Mouse (Mus musculus) neural tube, embryonic 13.5 days (tissue): ENCODE measurements at regions not wholly inside any gene's neighbourhood (a gene's known extent, or its start where the extent isn't known, plus 50 kb on each side); places are given as distances from the start of the nearest gene placed in this dataset.

Experiments used
- ATAC-seq: fragments of 200-750 bp; cut with Nextera tagmentation; 2 replicates; pipeline ENCODE4 v1.8.0; 2017; ENCODE audit warnings: low read depth, mild to moderate bottlenecking, moderate TSS enrichment, moderate library complexity
- H3K27ac ChIP-seq: fragments of 300-500 bp; sonication (generic); replicated peaks from 2 replicates; pipeline ENCODE4 v1.5.1; 2015; ENCODE audit warnings: moderate library complexity, mild to moderate bottlenecking, inconsistent platforms
- H3K27me3 ChIP-seq: fragments of 300-500 bp; sonication (generic); 2 replicates; pipeline ENCODE4 v1.6.1; 2015; ENCODE audit warnings: mild to moderate bottlenecking, inconsistent platforms
- H3K36me3 ChIP-seq: fragments of 300-500 bp; sonication (generic); 2 replicates; pipeline ENCODE4 v1.6.1; 2015; ENCODE audit warnings: mild to moderate bottlenecking, inconsistent platforms
- H3K4me1 ChIP-seq: fragments of 300-500 bp; sonication (generic); replicated peaks from 2 replicates; pipeline ENCODE4 v1.6.1; 2015; ENCODE audit warnings: inconsistent platforms
- H3K4me2 ChIP-seq: fragments of 300-500 bp; sonication (generic); 2 replicates; pipeline ENCODE4 v1.6.1; 2015; ENCODE audit warnings: inconsistent platforms, mild to moderate bottlenecking, moderate library complexity
- H3K4me3 ChIP-seq: fragments of 300-500 bp; sonication (generic); 2 replicates; pipeline ENCODE4 v1.5.1; 2015; ENCODE audit warnings: mild to moderate bottlenecking, inconsistent platforms
- H3K9ac ChIP-seq: fragments of 300-500 bp; sonication (generic); 2 replicates; pipeline ENCODE4 v1.6.1; 2015; ENCODE audit warnings: moderate library complexity, mild to moderate bottlenecking, inconsistent platforms
- H3K9me3 ChIP-seq: fragments of 300-500 bp; sonication (generic); 2 replicates; pipeline ENCODE4 v1.6.1; 2016; ENCODE audit warnings: inconsistent platforms
- WGBS: fragments of 180-500 bp; shearing (Covaris S2); methylation state at CpG from one replicate; pipeline ENCODE4 v1.1.7; 2015; 5-methylcytosine and 5-hydroxymethylcytosine counted together

- Histone ChIP-seq H3K9me3 (no peaks in the 10 kb centered on the region), H3K4me2 (no peak overlapping the region), H3K27ac (no peak overlapping the region), H3K9ac (no peak overlapping the region), H3K36me3 (no peaks in the 10 kb centered on the region), H3K4me3 (no peak overlapping the region), H3K27me3 (no peaks in the 10 kb centered on the region), H3K4me1 (peaks cover 19% of the 10 kb centered on the region)
- ATAC-seq: no peak
- 89% methylated on average over 9 of the region's 9 CpGs for WGBS
These were observed 905.7 kb upstream of the Car8 start for GRCm38 (mm10) chr4:9144226-9145215.

GRCm38 (mm10) chr4:9143087-9143486 is 904.2 kb upstream of the Car8 start:
- no peak for ATAC-seq
- H3K27ac ChIP-seq: no peak overlapping the region
- 83% methylated on average over 3 of the region's 3 CpGs for WGBS
- H3K36me3 ChIP-seq: no peaks in the 10 kb centered on the region
- no peaks in the 10 kb centered on the region for H3K27me3 ChIP-seq
- H3K4me3 ChIP-seq: no peak overlapping the region
- no peak overlapping the region for H3K9ac ChIP-seq
- no peaks in the 10 kb centered on the region for H3K9me3 ChIP-seq
- H3K4me2 ChIP-seq: no peak overlapping the region
- peaks cover 15% of the 10 kb centered on the region for H3K4me1 ChIP-seq

- no peak overlapping the region for H3K4me2 ChIP-seq
- no peak overlapping the region for H3K27ac ChIP-seq
- WGBS: 86% methylated on average over 16 of the region's 16 CpGs
- H3K4me3 ChIP-seq: no peak overlapping the region
- peaks cover 8% of the 10 kb centered on the region; the same call in 1 of the 2 replicates for H3K4me1 ChIP-seq
- no peaks in the 10 kb centered on the region for H3K27me3 ChIP-seq
- H3K9me3 ChIP-seq: no peaks in the 10 kb centered on the region
- H3K9ac ChIP-seq: no peak overlapping the region
- H3K36me3 ChIP-seq: no peaks in the 10 kb centered on the region
- no peak for ATAC-seq
These were observed 903.3 kb upstream of the Car8 start for GRCm38 (mm10) chr4:9141946-9142683.

GRCm38 (mm10) chr4:9140691-9141090 is 901.9 kb upstream of the Car8 start:
- Histone ChIP-seq H3K4me3 (no peak overlapping the region), H3K36me3 (no peaks in the 10 kb centered on the region), H3K4me1 (peaks cover 20% of the 10 kb centered on the region), H3K4me2 (no peak overlapping the region), H3K27ac (no peak overlapping the region), H3K9ac (no peak overlapping the region), H3K27me3 (no peaks in the 10 kb centered on the region), H3K9me3 (no peaks in the 10 kb centered on the region)
- ATAC-seq: no peak
- 91% methylated on average over 3 of the region's 3 CpGs for WGBS

- H3K9ac ChIP-seq: peak overlapping the region; percentile 61
- ATAC-seq: peak; percentile 29; the same call in 1 of the 2 replicates
- peaks cover 21% of the 10 kb centered on the region for H3K4me1 ChIP-seq
- H3K27ac ChIP-seq: peak overlapping the region; percentile 87
- no peaks in the 10 kb centered on the region for H3K36me3 ChIP-seq
- H3K4me2 ChIP-seq: peak overlapping the region; percentile 49
- no peaks in the 10 kb centered on the region for H3K9me3 ChIP-seq
- no peak overlapping the region for H3K4me3 ChIP-seq
- no peaks in the 10 kb centered on the region for H3K27me3 ChIP-seq
- 42% methylated on average over 13 of the region's 13 CpGs for WGBS
These were observed 897.8 kb upstream of the Car8 start for GRCm38 (mm10) chr4:9136657-9137056.

GRCm38 (mm10) chr4:9136188-9136569 is 897.3 kb upstream of the Car8 start:
- Histone ChIP-seq H3K9me3 (no peaks in the 10 kb centered on the region), H3K9ac (peak overlapping the region; percentile 61), H3K4me2 (peak overlapping the region; percentile 49), H3K36me3 (no peaks in the 10 kb centered on the region), H3K4me1 (peaks cover 21% of the 10 kb centered on the region), H3K4me3 (peak overlapping the region; percentile 20), H3K27me3 (no peaks in the 10 kb centered on the region), H3K27ac (peak overlapping the region; percentile 87)
- 13% methylated on average over 10 of the region's 10 CpGs for WGBS
- ATAC-seq: peak; percentile 92

- Histone ChIP-seq H3K9ac (peak overlapping the region; percentile 61), H3K36me3 (no peaks in the 10 kb centered on the region), H3K9me3 (no peaks in the 10 kb centered on the region), H3K4me3 (peak overlapping the region; percentile 20), H3K27me3 (no peaks in the 10 kb centered on the region), H3K27ac (peak overlapping the region; percentile 87), H3K4me1 (peaks cover 21% of the 10 kb centered on the region), H3K4me2 (peak overlapping the region; percentile 49)
- peak; percentile 94 for ATAC-seq
- 10% methylated on average over 21 of the region's 21 CpGs for WGBS
These were observed 896.8 kb upstream of the Car8 start for GRCm38 (mm10) chr4:9135481-9136187.

- Histone ChIP-seq H3K4me1 (peaks cover 21% of the 10 kb centered on the region), H3K4me3 (no peak overlapping the region), H3K9me3 (no peaks in the 10 kb centered on the region), H3K27me3 (no peaks in the 10 kb centered on the region), H3K27ac (no peak overlapping the region), H3K36me3 (no peaks in the 10 kb centered on the region), H3K9ac (no peak overlapping the region), H3K4me2 (no peak overlapping the region)
- WGBS: 85% methylated on average over 2 of the region's 2 CpGs
- no peak for ATAC-seq
These were observed 894.9 kb upstream of the Car8 start for GRCm38 (mm10) chr4:9133695-9134094.

GRCm38 (mm10) chr4:9132982-9133625 is 894.3 kb upstream of the Car8 start:
- Histone ChIP-seq H3K4me1 (peaks cover 21% of the 10 kb centered on the region), H3K4me3 (no peak overlapping the region), H3K9ac (no peak overlapping the region), H3K9me3 (no peaks in the 10 kb centered on the region), H3K27ac (0 out of 2 replicates have a peak overlapping the region, but pooled peaks have one; percentile 4), H3K4me2 (no peak overlapping the region), H3K27me3 (no peaks in the 10 kb centered on the region), H3K36me3 (no peaks in the 10 kb centered on the region)
- ATAC-seq: no peak
- 64% methylated on average over 12 of the region's 12 CpGs for WGBS

GRCm38 (mm10) chr4:9132356-9132755 is 893.5 kb upstream of the Car8 start:
- no peak for ATAC-seq
- WGBS: 88% methylated on average over 6 of the region's 6 CpGs
- Histone ChIP-seq H3K9ac (no peak overlapping the region), H3K4me2 (no peak overlapping the region), H3K4me1 (peaks cover 21% of the 10 kb centered on the region), H3K4me3 (no peak overlapping the region), H3K9me3 (no peaks in the 10 kb centered on the region), H3K36me3 (no peaks in the 10 kb centered on the region), H3K27ac (no peak overlapping the region), H3K27me3 (no peaks in the 10 kb centered on the region)

- H3K36me3 ChIP-seq: no peaks in the 10 kb centered on the region
- H3K9me3 ChIP-seq: no peaks in the 10 kb centered on the region
- H3K9ac ChIP-seq: no peak overlapping the region
- H3K4me2 ChIP-seq: no peak overlapping the region
- H3K27me3 ChIP-seq: no peaks in the 10 kb centered on the region
- H3K4me1 ChIP-seq: peaks cover 14% of the 10 kb centered on the region
- H3K27ac ChIP-seq: no peak overlapping the region
- no peak overlapping the region for H3K4me3 ChIP-seq
- 85% methylated on average over 9 of the region's 9 CpGs for WGBS
- ATAC-seq: no peak
These were observed 892.8 kb upstream of the Car8 start for GRCm38 (mm10) chr4:9131610-9132009.
